ENCODE assay signal across 19 mouse cellular contexts in the genomic region with DNA sequence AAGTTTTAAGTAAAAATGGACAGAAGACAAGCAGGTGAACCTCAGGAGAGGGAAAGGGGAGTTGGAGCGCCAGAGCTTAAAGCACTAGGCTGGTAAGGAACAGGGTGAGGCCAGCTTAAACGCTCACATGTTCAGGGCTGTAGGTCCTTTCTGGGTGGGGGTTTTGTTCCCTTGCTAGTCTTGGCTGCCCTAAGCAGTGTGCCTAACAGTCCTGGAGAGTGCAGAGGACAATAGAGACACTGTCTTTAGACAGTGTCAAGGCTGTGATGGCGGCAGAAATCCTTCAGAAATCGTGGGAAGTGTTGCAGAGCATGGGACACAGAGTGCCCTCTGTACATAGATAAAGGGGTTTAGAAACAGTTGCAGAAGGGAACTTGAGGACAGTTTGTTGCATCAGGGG. TPM values are rescaled to one million over a fixed set of nuclear protein-coding genes. Genes with fewer than 3 reads are reported as not detected.
DNase-seq lines count a peak whose midpoint lies in the region; ATAC-seq and TF ChIP-seq lines count a peak whose summit lies in the region.
"Had no signal": no experiment of that assay in that cellular context is flagged by ENCODE, and none has a peak within 500 bp of the region (broad histone marks: within the 10 kb centered on the region; RNA-seq: fewer than 3 reads in every experiment).

No protein-coding gene starts in this region.

- H3K36me3 ChIP-seq in intestine, embryonic 14.5 days (ENCODE audit: control insufficient read depth, insufficient read depth, low read length) = no peaks in the 10 kb centered on the region
- H3K36me3 ChIP-seq in intestine, embryonic 15.5 days = no peaks in the 10 kb centered on the region
- H3K36me3 ChIP-seq in embryonic facial prominence, embryonic 14.5 days (ENCODE audit: control insufficient read depth, insufficient read depth, low read length) = no peaks in the 10 kb centered on the region
- no peaks in the 10 kb centered on the region for H3K36me3 ChIP-seq in hindbrain, postnatal 0 days (ENCODE audit: insufficient read depth, low read length)
- H3K36me3 ChIP-seq: lung, embryonic 15.5 days; neural tube, embryonic 12.5 days; stomach, embryonic 15.5 days had no signal

- H3K27ac ChIP-seq in intestine, embryonic 14.5 days (ENCODE audit: low read depth) = no peak overlapping the region
- H3K27ac ChIP-seq in intestine, embryonic 15.5 days = no peak overlapping the region
- no peak overlapping the region for H3K27ac ChIP-seq in embryonic facial prominence, embryonic 14.5 days (replicated peaks; ENCODE audit: low read depth, low read length)
- H3K27ac ChIP-seq in hindbrain, postnatal 0 days = no peak overlapping the region
- H3K27ac ChIP-seq: layer of hippocampus, adult 2 months; lung, embryonic 15.5 days; neural tube, embryonic 12.5 days; stomach, embryonic 15.5 days had no signal

- 0 out of 2 replicates have a peak, but pooled peaks have one; percentile 40 for ATAC-seq in intestine, embryonic 14.5 days (replicated peaks; ENCODE audit: low FRiP score, low TSS enrichment, low read depth)
- ATAC-seq in intestine, embryonic 15.5 days = no peak
- peak; percentile 26; the same call in 1 of the 2 replicates for ATAC-seq in embryonic facial prominence, embryonic 14.5 days (ENCODE audit: low read depth)
- ATAC-seq in hindbrain, postnatal 0 days = peak; percentile 82

- no peak for TF ChIP-seq CTCF in hindbrain, postnatal 0 days (IDR thresholded peaks at IDR 0.05; ENCODE audit: low read depth)

- no peaks in the 10 kb centered on the region for H3K27me3 ChIP-seq in intestine, embryonic 14.5 days (replicated peaks; ENCODE audit: control insufficient read depth, insufficient read depth, low read length)
- no peaks in the 10 kb centered on the region for H3K27me3 ChIP-seq in intestine, embryonic 15.5 days (replicated peaks)
- H3K27me3 ChIP-seq in embryonic facial prominence, embryonic 14.5 days (replicated peaks; ENCODE audit: control insufficient read depth, insufficient read depth, low read length) = no peaks in the 10 kb centered on the region
- no peaks in the 10 kb centered on the region for H3K27me3 ChIP-seq in hindbrain, postnatal 0 days (ENCODE audit: insufficient read depth, low read length)
- H3K27me3 ChIP-seq: lung, embryonic 15.5 days; neural tube, embryonic 12.5 days; stomach, embryonic 15.5 days had no signal

- WGBS in intestine, embryonic 14.5 days = 69% methylated on average over 4 of the region's 4 CpGs
- 65% methylated on average over 4 of the region's 4 CpGs for WGBS in intestine, embryonic 15.5 days
- WGBS in embryonic facial prominence, embryonic 14.5 days = 39% methylated on average over 4 of the region's 4 CpGs
- 30% methylated on average over 4 of the region's 4 CpGs for WGBS in hindbrain, postnatal 0 days

- H3K9me3 ChIP-seq in intestine, embryonic 14.5 days (ENCODE audit: control insufficient read depth, low read length) = no peaks in the 10 kb centered on the region
- H3K9me3 ChIP-seq in intestine, embryonic 15.5 days = no peaks in the 10 kb centered on the region
- no peaks in the 10 kb centered on the region for H3K9me3 ChIP-seq in embryonic facial prominence, embryonic 14.5 days (ENCODE audit: control insufficient read depth, low read length)
- H3K9me3 ChIP-seq in hindbrain, postnatal 0 days (ENCODE audit: low read length) = no peaks in the 10 kb centered on the region
- H3K9me3 ChIP-seq: lung, embryonic 15.5 days; neural tube, embryonic 12.5 days; stomach, embryonic 15.5 days had no signal

- H3K4me3 ChIP-seq in intestine, embryonic 14.5 days (ENCODE audit: low read depth, low read length) = no peak overlapping the region
- H3K4me3 ChIP-seq in intestine, embryonic 15.5 days (replicated peaks) = no peak overlapping the region
- H3K4me3 ChIP-seq in embryonic facial prominence, embryonic 14.5 days (ENCODE audit: low read depth, low read length) = no peak overlapping the region
- H3K4me3 ChIP-seq in hindbrain, postnatal 0 days (ENCODE audit: low read length) = no peak overlapping the region
- H3K4me3 ChIP-seq: layer of hippocampus, adult 2 months; lung, embryonic 15.5 days; megakaryocyte, embryonic 14.5 days; neural tube, embryonic 12.5 days; stomach, embryonic 15.5 days had no signal

- DNase-seq in intestine, embryonic 14.5 days (ENCODE audit: low spot score) = no peak
- no peak for DNase-seq in embryonic facial prominence, embryonic 14.5 days (ENCODE audit: low spot score)
- peak; percentile 17 for DNase-seq in hindbrain, postnatal 0 days (ENCODE audit: low spot score)
- DNase-seq in retina, embryonic 14.5 days (ENCODE audit: low spot score) = peak; percentile 21
- DNase-seq in cerebellum, postnatal 4 days (ENCODE audit: low spot score in 2 of 2) = no peak
- DNase-seq in gastrocnemius, postnatal 4 days (ENCODE audit: low spot score in 2 of 2) = no peak
- DNase-seq: adrenal gland, postnatal 25 days; cerebellum, postnatal 36 days; heart, postnatal 36 days; kidney, adult 8-10 months had no signal

- no peaks in the 10 kb centered on the region for H3K4me1 ChIP-seq in intestine, embryonic 14.5 days (replicated peaks; ENCODE audit: control insufficient read depth, insufficient read depth, low read length)
- no peaks in the 10 kb centered on the region for H3K4me1 ChIP-seq in intestine, embryonic 15.5 days (replicated peaks)
- H3K4me1 ChIP-seq in embryonic facial prominence, embryonic 14.5 days (ENCODE audit: control insufficient read depth, insufficient read depth, low read length) = no peaks in the 10 kb centered on the region
- no peaks in the 10 kb centered on the region for H3K4me1 ChIP-seq in hindbrain, postnatal 0 days (ENCODE audit: insufficient read depth, low read length)
- H3K4me1 ChIP-seq: lung, embryonic 15.5 days; stomach, embryonic 15.5 days had no signal

- no peak overlapping the region for H3K9ac ChIP-seq in intestine, embryonic 14.5 days (ENCODE audit: low read length)
- no peak overlapping the region for H3K9ac ChIP-seq in intestine, embryonic 15.5 days
- H3K9ac ChIP-seq in embryonic facial prominence, embryonic 14.5 days (ENCODE audit: low read depth, low read length) = no peak overlapping the region
- H3K9ac ChIP-seq in hindbrain, postnatal 0 days (replicated peaks; ENCODE audit: low read length) = no peak overlapping the region
- H3K9ac ChIP-seq: lung, embryonic 15.5 days; neural tube, embryonic 12.5 days; stomach, embryonic 15.5 days had no signal

- no peak overlapping the region for H3K4me2 ChIP-seq in intestine, embryonic 14.5 days (ENCODE audit: low read length)
- no peak overlapping the region for H3K4me2 ChIP-seq in intestine, embryonic 15.5 days (replicated peaks)
- H3K4me2 ChIP-seq in embryonic facial prominence, embryonic 14.5 days (ENCODE audit: low read depth, low read length) = no peak overlapping the region
- H3K4me2 ChIP-seq in hindbrain, postnatal 0 days (ENCODE audit: low read depth, low read length) = no peak overlapping the region
- H3K4me2 ChIP-seq: lung, embryonic 15.5 days; neural tube, embryonic 12.5 days; stomach, embryonic 15.5 days had no signal

RNA-seq across cellular contexts. Expression of a gene that starts 22.0 kb away (rescaled TPM):
- 130 and 142 TPM in 2 replicates for polyA plus RNA-seq in intestine, embryonic 14.5 days (2014; fragmentation: Nextera tagmentation; extraction: Ambion mirVana)
- polyA plus RNA-seq in intestine, embryonic 15.5 days (2015; fragmentation: Nextera tagmentation; extraction: Ambion mirVana) = 201 and 221 TPM in 2 replicates
- 56.6 and 60.3 TPM in 2 replicates for polyA plus RNA-seq in embryonic facial prominence, embryonic 14.5 days (2014; fragmentation: Nextera tagmentation; extraction: Ambion mirVana)
- total RNA-seq in hindbrain, postnatal 0 days (2014; rRNA removed) = 228 and 230 TPM in 2 replicates
- polyA plus RNA-seq in hindbrain, postnatal 0 days (2015; fragmentation: Nextera tagmentation; extraction: Ambion mirVana) = 150 and 151 TPM in 2 replicates
- total RNA-seq in gastrocnemius, postnatal 4 days (2021) = 10 to 100 TPM; 14.1 to 16.2 TPM

RNA-seq across cellular contexts. Expression of a gene that starts 30.2 kb away (rescaled TPM):
- not detected in 2 replicates for polyA plus RNA-seq in intestine, embryonic 14.5 days (2014; fragmentation: Nextera tagmentation; extraction: Ambion mirVana)
- polyA plus RNA-seq in intestine, embryonic 15.5 days (2015; fragmentation: Nextera tagmentation; extraction: Ambion mirVana) = 0.37 TPM in 1 of 2 replicates, not detected in the other
- polyA plus RNA-seq in embryonic facial prominence, embryonic 14.5 days (2014; fragmentation: Nextera tagmentation; extraction: Ambion mirVana) = 0.31 TPM in 1 of 2 replicates, not detected in the other
- total RNA-seq in hindbrain, postnatal 0 days (2014; rRNA removed) = not detected in 2 replicates
- polyA plus RNA-seq in hindbrain, postnatal 0 days (2015; fragmentation: Nextera tagmentation; extraction: Ambion mirVana) = not detected in 2 replicates
- not detected for total RNA-seq in gastrocnemius, postnatal 4 days (2021)
- total RNA-seq: adrenal gland, postnatal 25 days; gastrocnemius, adult 18-20 months; heart, postnatal 36 days; layer of hippocampus, adult 2 months; liver, adult 2 months; MEL had no signal
- polyA plus RNA-seq: liver, adult 2 months; lung, embryonic 15.5 days; neural tube, embryonic 12.5 days had no signal

RNA-seq across cellular contexts. Expression of a gene that starts 35.2 kb away (rescaled TPM):
- not detected in 2 replicates for polyA plus RNA-seq in intestine, embryonic 14.5 days (2014; fragmentation: Nextera tagmentation; extraction: Ambion mirVana)
- 0.14 TPM in 1 of 2 replicates, not detected in the other for polyA plus RNA-seq in intestine, embryonic 15.5 days (2015; fragmentation: Nextera tagmentation; extraction: Ambion mirVana)
- not detected in 2 replicates for polyA plus RNA-seq in embryonic facial prominence, embryonic 14.5 days (2014; fragmentation: Nextera tagmentation; extraction: Ambion mirVana)
- 0.21 and 0.61 TPM in 2 replicates for total RNA-seq in hindbrain, postnatal 0 days (2014; rRNA removed)
- 0.76 and 1.0 TPM in 2 replicates for polyA plus RNA-seq in hindbrain, postnatal 0 days (2015; fragmentation: Nextera tagmentation; extraction: Ambion mirVana)
- not detected for total RNA-seq in gastrocnemius, postnatal 4 days (2021)
- total RNA-seq: adrenal gland, postnatal 25 days; gastrocnemius, adult 18-20 months; heart, postnatal 36 days; layer of hippocampus, adult 2 months; liver, adult 2 months; MEL had no signal
- polyA plus RNA-seq: liver, adult 2 months; lung, embryonic 15.5 days; neural tube, embryonic 12.5 days; stomach, embryonic 15.5 days had no signal

RNA-seq across cellular contexts. Expression of a gene that starts 38.9 kb away (rescaled TPM):
- 29.4 and 42.8 TPM in 2 replicates for polyA plus RNA-seq in intestine, embryonic 14.5 days (2014; fragmentation: Nextera tagmentation; extraction: Ambion mirVana)
- 29.7 and 29.8 TPM in 2 replicates for polyA plus RNA-seq in intestine, embryonic 15.5 days (2015; fragmentation: Nextera tagmentation; extraction: Ambion mirVana)
- polyA plus RNA-seq in embryonic facial prominence, embryonic 14.5 days (2014; fragmentation: Nextera tagmentation; extraction: Ambion mirVana) = 26.2 and 28.7 TPM in 2 replicates
- 37.7 and 46.3 TPM in 2 replicates for total RNA-seq in hindbrain, postnatal 0 days (2014; rRNA removed)
- polyA plus RNA-seq in hindbrain, postnatal 0 days (2015; fragmentation: Nextera tagmentation; extraction: Ambion mirVana) = 38.8 and 40.8 TPM in 2 replicates
- total RNA-seq in gastrocnemius, postnatal 4 days (2021) = 10 to 100 TPM; 16.2 to 20.2 TPM

RNA-seq across cellular contexts. Expression of a gene that starts 51.6 kb away (rescaled TPM):
- polyA plus RNA-seq in intestine, embryonic 14.5 days (2014; fragmentation: Nextera tagmentation; extraction: Ambion mirVana) = not detected in 2 replicates
- not detected in 2 replicates for polyA plus RNA-seq in intestine, embryonic 15.5 days (2015; fragmentation: Nextera tagmentation; extraction: Ambion mirVana)
- 0.13 TPM in 1 of 2 replicates, not detected in the other for polyA plus RNA-seq in embryonic facial prominence, embryonic 14.5 days (2014; fragmentation: Nextera tagmentation; extraction: Ambion mirVana)
- not detected in 2 replicates for total RNA-seq in hindbrain, postnatal 0 days (2014; rRNA removed)
- polyA plus RNA-seq in hindbrain, postnatal 0 days (2015; fragmentation: Nextera tagmentation; extraction: Ambion mirVana) = not detected in 2 replicates
- total RNA-seq in gastrocnemius, postnatal 4 days (2021) = not detected
- total RNA-seq: adrenal gland, postnatal 25 days; gastrocnemius, adult 18-20 months; heart, postnatal 36 days; layer of hippocampus, adult 2 months; liver, adult 2 months; MEL had no signal
- polyA plus RNA-seq: liver, adult 2 months; lung, embryonic 15.5 days; neural tube, embryonic 12.5 days had no signal

Comparison
In these comparisons a context has a peak if more than half of its experiments do, and no peak if none do; other contexts are left out.
1. DNase-seq: peak in hindbrain, postnatal 0 days (single experiment) and retina, embryonic 14.5 days (single experiment); none in intestine, embryonic 14.5 days (single experiment), embryonic facial prominence, embryonic 14.5 days (single experiment), cerebellum, postnatal 4 days (0 of 2) and gastrocnemius, postnatal 4 days (0 of 2).